ENCODE assay signal across 7 mouse cellular contexts in genomic region chr1:37028439-37029153, GRCm38 (mm10). TPM values are rescaled to one million over a fixed set of nuclear protein-coding genes. Genes with fewer than 3 reads are reported as not detected.
A peak's percentile ranks its signal among the peaks of the same experiment; 100 is the strongest.
DNase-seq lines count a peak whose midpoint lies in the region; ATAC-seq and TF ChIP-seq lines count a peak whose summit lies in the region.

No protein-coding gene starts in this region.

- H3K4me1 ChIP-seq in thymus, adult 2 months (replicated peaks; ENCODE audit: control insufficient read depth, insufficient read depth, low read length): peaks cover 10% of the 10 kb centered on the region
- peaks cover 11% of the 10 kb centered on the region for H3K4me1 ChIP-seq in forebrain, embryonic 13.5 days
- peaks cover 12% of the 10 kb centered on the region for H3K4me1 ChIP-seq in limb, embryonic 15.5 days

- TF ChIP-seq POLR2A in thymus, adult 2 months (IDR thresholded peaks at IDR 0.05; ENCODE audit: control insufficient read depth, extremely low read depth, insufficient read depth, low read length, poor library complexity): no peak

- peak overlapping the region; percentile 68 for H3K9ac ChIP-seq in forebrain, embryonic 13.5 days
- no peak overlapping the region for H3K9ac ChIP-seq in limb, embryonic 15.5 days

- H3K27ac ChIP-seq in thymus, adult 2 months (ENCODE audit: control insufficient read depth, insufficient read depth, low read length): no peak overlapping the region
- H3K27ac ChIP-seq in forebrain, embryonic 13.5 days: no peak overlapping the region; the same call in 1 of the 2 replicates
- H3K27ac ChIP-seq in limb, embryonic 15.5 days: peak overlapping the region; percentile 47; the same call in 1 of the 2 replicates

- H3K4me3 ChIP-seq in thymus, adult 2 months (ENCODE audit: control insufficient read depth, insufficient read depth, low read length): peak overlapping the region; percentile 40
- peak overlapping the region; percentile 59 for H3K4me3 ChIP-seq in forebrain, embryonic 13.5 days
- peak overlapping the region; percentile 48 for H3K4me3 ChIP-seq in limb, embryonic 15.5 days

- peak; percentile 61 for ATAC-seq in forebrain, embryonic 13.5 days
- no peak for ATAC-seq in limb, embryonic 15.5 days (ENCODE audit: insufficient number of reproducible peaks, low FRiP score, low TSS enrichment, low read depth)

- H3K4me2 ChIP-seq in forebrain, embryonic 13.5 days: peak overlapping the region; percentile 78
- H3K4me2 ChIP-seq in limb, embryonic 15.5 days: peak overlapping the region; percentile 84

- no peaks in the 10 kb centered on the region for H3K9me3 ChIP-seq in forebrain, embryonic 13.5 days (replicated peaks)
- H3K9me3 ChIP-seq in limb, embryonic 15.5 days: no peaks in the 10 kb centered on the region

- no peak for TF ChIP-seq CTCF in thymus, adult 2 months (IDR thresholded peaks at IDR 0.05; ENCODE audit: borderline replicate concordance, control insufficient read depth, extremely low read depth, insufficient read depth, low read length, poor library complexity)

- WGBS in thymus, adult 2 months: 6% methylated on average over 18 of the region's 18 CpGs
- WGBS in forebrain, embryonic 13.5 days: 5% methylated on average over 18 of the region's 18 CpGs
- 8% methylated on average over 18 of the region's 18 CpGs for WGBS in limb, embryonic 15.5 days

- no peak for DNase-seq in thymus, adult 2 months
- no peak for DNase-seq in thymus, postnatal 36 days
- peak; percentile 9 for DNase-seq in testis, postnatal 14 days (ENCODE audit: low spot score)
- no peak for DNase-seq in spleen, adult 12 weeks (ENCODE audit: low spot score)
- no peak for DNase-seq in thymus, postnatal 14 days

- H3K27me3 ChIP-seq in thymus, adult 2 months (ENCODE audit: control insufficient read depth, insufficient read depth, low read length): no peaks in the 10 kb centered on the region
- H3K27me3 ChIP-seq in forebrain, embryonic 13.5 days: no peaks in the 10 kb centered on the region
- no peaks in the 10 kb centered on the region for H3K27me3 ChIP-seq in limb, embryonic 15.5 days

- H3K36me3 ChIP-seq in thymus, adult 2 months (ENCODE audit: control insufficient read depth, insufficient read depth, low read length): no peaks in the 10 kb centered on the region
- H3K36me3 ChIP-seq in forebrain, embryonic 13.5 days (ENCODE audit: poor library complexity, severe bottlenecking): no peaks in the 10 kb centered on the region
- no peaks in the 10 kb centered on the region for H3K36me3 ChIP-seq in limb, embryonic 15.5 days

RNA-seq across cellular contexts. Expression of gene Vwa3b, which starts 2.2 kb away (rescaled TPM):
- 0.13 and 0.14 TPM in 2 replicates for polyA plus RNA-seq in thymus, adult 2 months (2012; rRNA removed)
- 0.88 and 1.2 TPM in 2 replicates for polyA plus RNA-seq in forebrain, embryonic 13.5 days (2015; fragmentation: Nextera tagmentation; extraction: Ambion mirVana)
- polyA plus RNA-seq in limb, embryonic 15.5 days (2015; fragmentation: Nextera tagmentation; extraction: Ambion mirVana): 1.2 and 1.7 TPM in 2 replicates
